Mouse (Mus musculus) spleen, adult 2 months (tissue): ENCODE results near the gene Scml4.

ENCODE experiments used
- CTCF ChIP-seq: fragments of 200-500 bp; IDR thresholded peaks from 2 replicates; pipeline ENCODE4 v1.5.1; 2011; ENCODE audit warnings: mild to moderate bottlenecking, inconsistent platforms; ENCODE audit not compliant: insufficient read depth, insufficient read length, insufficient replicate concordance; ENCODE audit errors: extremely low read depth
- POLR2A ChIP-seq: fragments of 200-500 bp; IDR thresholded peaks from 2 replicates; pipeline ENCODE4 v1.6.1; 2011; ENCODE audit warnings: low read depth, low read length, inconsistent platforms

GRCm38 (mm10) chr10:42869467-42869866 lies 9.3 kb downstream of the Scml4 start:
- TF ChIP-seq CTCF (no peak), POLR2A (no peak)
